Mouse (Mus musculus) lung, postnatal 0 days (tissue): ENCODE measurements at regions not wholly inside any gene's neighbourhood (a gene's known extent, or its start where the extent isn't known, plus 50 kb on each side); places are given as distances from the start of the nearest gene placed in this dataset.

ENCODE experiments used
- ATAC-seq: fragments of 200-750 bp; cut with Nextera tagmentation; 2 replicates; pipeline ENCODE4 v1.8.0; 2017; ENCODE audit warnings: moderate library complexity
- DNase-seq: peaks from one replicate; pipeline ENCODE4 v3.0.0-alpha.2; 2016; ENCODE audit warnings: low spot score
- H3K27ac ChIP-seq: fragments of 300-500 bp; sonication (generic); 2 replicates; pipeline ENCODE4 v1.5.1; 2014; ENCODE audit warnings: antibody characterized with exemption, mild to moderate bottlenecking, low read length, mixed read lengths
- H3K27me3 ChIP-seq: fragments of 300-500 bp; sonication (generic); replicated peaks from 2 replicates; pipeline ENCODE4 v1.6.1; 2014; ENCODE audit warnings: low read length, mixed read lengths; ENCODE audit not compliant: insufficient read depth
- H3K36me3 ChIP-seq: fragments of 300-500 bp; sonication (generic); 2 replicates; pipeline ENCODE4 v1.6.1; 2014; ENCODE audit warnings: low read length, mixed read lengths; ENCODE audit not compliant: insufficient read depth
- H3K4me1 ChIP-seq: fragments of 300-500 bp; sonication (generic); 2 replicates; pipeline ENCODE4 v1.6.1; 2014; ENCODE audit warnings: antibody characterized with exemption, low read depth, low read length, mixed read lengths; ENCODE audit not compliant: insufficient read depth
- H3K4me2 ChIP-seq: fragments of 300-500 bp; sonication (generic); replicated peaks from 2 replicates; pipeline ENCODE4 v1.6.1; 2014; ENCODE audit warnings: low read depth, mild to moderate bottlenecking, low read length, moderate library complexity, mixed read lengths
- H3K4me3 ChIP-seq: fragments of 300-500 bp; sonication (generic); 2 replicates; pipeline ENCODE4 v1.5.1; 2014; ENCODE audit warnings: low read depth, low read length
- H3K9ac ChIP-seq: fragments of 300-500 bp; sonication (generic); replicated peaks from 2 replicates; pipeline ENCODE4 v1.6.1; 2014; ENCODE audit warnings: low read depth, mild to moderate bottlenecking
- H3K9me3 ChIP-seq: fragments of 300-500 bp; sonication (generic); 2 replicates; pipeline ENCODE4 v1.6.1; 2016; ENCODE audit warnings: low read length, mixed read lengths
- CTCF ChIP-seq: IDR thresholded peaks from 2 replicates; pipeline ENCODE4 v1.5.1; 2016; ENCODE audit warnings: antibody characterized with exemption, mild to moderate bottlenecking
- EP300 ChIP-seq: IDR thresholded peaks from 2 replicates; pipeline ENCODE4 v1.6.1; 2016; ENCODE audit warnings: antibody characterized with exemption, mild to moderate bottlenecking, control low read depth
- WGBS: fragments of 180-500 bp; shearing (Covaris S2); extraction: QIAGEN DNeasy Blood & Tissue Kit; methylation state at CpG from one replicate; pipeline ENCODE4 v1.1.7; 2014; 5-methylcytosine and 5-hydroxymethylcytosine counted together

- 64% methylated on average over 15 of the region's 15 CpGs for WGBS
- Histone ChIP-seq H3K27ac (no peak overlapping the region), H3K4me2 (no peak overlapping the region), H3K36me3 (no peaks in the 10 kb centered on the region), H3K4me3 (no peak overlapping the region), H3K27me3 (no peaks in the 10 kb centered on the region; the same call in 1 of the 2 replicates), H3K4me1 (no peaks in the 10 kb centered on the region), H3K9me3 (no peaks in the 10 kb centered on the region), H3K9ac (no peak overlapping the region)
- DNase-seq: no peak
- no peak for ATAC-seq
- TF ChIP-seq EP300 (no peak), CTCF (no peak)
These were observed 73.4 kb upstream of the Medag start for GRCm38 (mm10) chr5:149338016-149338696.

DNA sequence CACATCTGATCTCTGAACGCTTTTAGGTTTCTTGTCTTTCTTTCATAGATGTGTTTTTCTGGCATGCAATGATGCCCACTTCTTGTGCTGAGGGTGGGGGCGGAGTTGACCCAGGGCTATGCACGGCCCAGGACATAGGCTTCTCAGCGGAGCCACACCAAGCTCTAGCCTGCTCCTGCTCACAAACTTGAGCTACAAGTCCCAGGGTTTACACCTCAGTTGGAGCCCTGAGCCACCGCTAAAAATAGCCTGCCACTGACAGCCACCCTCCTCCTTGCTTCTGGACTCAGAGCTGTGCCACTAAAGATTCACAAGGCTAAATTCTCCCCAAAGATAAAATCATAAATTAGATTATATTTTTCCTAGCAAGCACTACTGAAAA, 72.9 kb upstream of the Medag start:
- TF ChIP-seq CTCF (no peak), EP300 (no peak)
- Histone ChIP-seq H3K27ac (no peak overlapping the region), H3K9me3 (no peaks in the 10 kb centered on the region), H3K36me3 (no peaks in the 10 kb centered on the region), H3K9ac (no peak overlapping the region), H3K4me1 (no peaks in the 10 kb centered on the region), H3K4me2 (no peak overlapping the region), H3K27me3 (no peaks in the 10 kb centered on the region; the same call in 1 of the 2 replicates), H3K4me3 (no peak overlapping the region)
- 51% methylated on average over 5 of the region's 5 CpGs for WGBS
- DNase-seq: no peak
- ATAC-seq: no peak

- H3K27ac ChIP-seq: no peak overlapping the region
- 63% methylated on average over 7 of the region's 7 CpGs for WGBS
- H3K36me3 ChIP-seq: no peaks in the 10 kb centered on the region
- DNase-seq (no peak), ATAC-seq (no peak)
- no peak overlapping the region for H3K4me3 ChIP-seq
- no peaks in the 10 kb centered on the region; the same call in 1 of the 2 replicates for H3K27me3 ChIP-seq
- H3K9me3 ChIP-seq: no peaks in the 10 kb centered on the region
- no peaks in the 10 kb centered on the region for H3K4me1 ChIP-seq
- no peak overlapping the region for H3K9ac ChIP-seq
- TF ChIP-seq EP300 (no peak), CTCF (no peak)
- H3K4me2 ChIP-seq: no peak overlapping the region
These were observed 71.2 kb upstream of the Medag start for GRCm38 (mm10) chr5:149340361-149340760.

DNA sequence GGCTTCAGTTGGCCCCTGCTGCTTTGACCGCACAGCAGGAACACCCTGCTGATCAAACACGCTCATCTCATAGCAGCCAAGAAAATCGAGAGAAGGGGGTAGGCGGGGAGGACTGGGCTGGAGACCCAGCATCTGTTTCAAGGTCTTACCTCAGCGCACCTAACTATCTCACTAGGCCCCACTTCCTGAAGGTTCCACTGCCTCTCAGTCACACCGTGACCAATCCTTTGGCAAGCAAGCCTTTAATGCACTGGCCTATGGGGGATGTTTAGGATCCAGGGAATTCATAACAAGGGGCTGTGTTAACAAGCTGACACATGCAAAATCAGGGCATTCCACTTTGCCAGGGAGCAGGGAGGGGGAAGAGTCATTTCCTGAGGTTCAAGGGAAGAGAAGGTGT, 70.1 kb upstream of the Medag start:
- DNase-seq (no peak), ATAC-seq (no peak)
- Histone ChIP-seq H3K9me3 (no peaks in the 10 kb centered on the region), H3K4me3 (no peak overlapping the region), H3K27ac (no peak overlapping the region), H3K27me3 (no peaks in the 10 kb centered on the region; the same call in 1 of the 2 replicates), H3K36me3 (no peaks in the 10 kb centered on the region), H3K4me2 (no peak overlapping the region), H3K9ac (no peak overlapping the region), H3K4me1 (no peaks in the 10 kb centered on the region)
- WGBS: 51% methylated on average over 6 of the region's 6 CpGs
- no peak for TF ChIP-seq EP300
- no peak for TF ChIP-seq CTCF

DNA sequence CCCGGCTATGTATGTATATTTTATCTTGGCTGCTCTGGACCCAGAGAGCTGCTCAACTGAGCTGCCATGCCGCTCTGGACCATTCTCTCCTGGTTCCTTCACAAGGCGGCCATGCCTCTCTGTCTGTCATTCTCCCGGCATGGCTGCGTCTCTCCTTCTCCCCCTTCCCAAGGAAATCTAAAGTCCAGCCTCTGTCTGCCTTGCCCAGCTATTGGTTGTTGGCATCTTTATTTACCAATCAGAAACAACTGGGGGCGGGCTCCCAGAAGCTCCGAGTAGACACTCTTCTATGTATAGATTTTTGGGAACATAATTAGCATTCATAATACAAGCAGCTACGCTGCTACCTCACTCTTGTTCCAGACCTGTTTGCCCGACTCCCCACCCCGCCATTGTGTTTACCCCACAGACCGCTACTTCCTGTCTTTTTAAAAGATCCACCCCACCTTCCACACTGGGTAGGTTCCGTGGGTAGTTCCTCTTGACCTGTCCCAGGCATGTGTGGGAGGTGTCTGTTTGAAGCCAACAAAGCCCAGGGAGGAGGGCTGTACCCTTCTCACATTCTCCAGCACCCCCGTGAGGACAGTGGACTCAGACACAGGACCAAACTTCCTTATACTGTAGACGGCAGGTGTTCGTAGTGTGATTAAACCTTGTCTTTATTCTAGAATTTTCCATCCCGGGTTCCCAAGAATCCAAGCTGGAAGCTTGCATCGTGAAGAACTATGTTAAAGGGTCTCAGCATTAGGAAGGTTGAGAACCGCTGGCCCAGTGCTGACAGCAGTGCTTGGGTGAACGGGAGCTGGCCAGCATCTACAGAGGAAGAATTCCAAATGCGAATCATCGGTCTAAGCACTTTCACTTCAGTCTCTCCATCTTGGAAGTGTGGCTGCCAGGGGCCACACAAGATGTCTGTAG, 67.7 kb upstream of the Medag start:
- DNase-seq (no peak), ATAC-seq (no peak)
- Histone ChIP-seq H3K27ac (no peak overlapping the region), H3K9ac (no peak overlapping the region), H3K36me3 (no peaks in the 10 kb centered on the region), H3K4me1 (no peaks in the 10 kb centered on the region), H3K4me3 (no peak overlapping the region), H3K9me3 (no peaks in the 10 kb centered on the region), H3K27me3 (no peaks in the 10 kb centered on the region), H3K4me2 (no peak overlapping the region)
- 82% methylated on average over 21 of the region's 21 CpGs for WGBS
- TF ChIP-seq CTCF: no peak
- no peak for TF ChIP-seq EP300

DNA sequence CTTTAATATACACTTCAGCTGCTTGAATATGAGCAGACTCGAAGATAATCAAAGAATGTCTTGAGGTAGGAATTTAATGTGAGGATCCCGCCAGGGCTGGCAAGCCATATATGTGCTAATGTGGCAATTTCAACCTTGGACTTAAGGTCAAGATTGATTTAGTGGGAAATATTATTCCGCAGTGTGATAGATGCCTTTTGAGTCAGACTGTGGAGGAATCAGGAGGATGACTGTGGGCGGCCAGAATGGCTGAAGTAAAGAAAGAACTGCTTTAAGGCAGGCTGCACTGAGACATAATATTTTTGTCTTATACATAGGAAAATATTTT, 67.1 kb upstream of the Medag start:
- H3K9me3 ChIP-seq: no peaks in the 10 kb centered on the region
- no peaks in the 10 kb centered on the region for H3K27me3 ChIP-seq
- no peaks in the 10 kb centered on the region for H3K4me1 ChIP-seq
- no peak overlapping the region for H3K4me3 ChIP-seq
- no peak overlapping the region for H3K4me2 ChIP-seq
- 65% methylated on average over 4 of the region's 4 CpGs for WGBS
- H3K36me3 ChIP-seq: no peaks in the 10 kb centered on the region
- no peak overlapping the region for H3K9ac ChIP-seq
- DNase-seq: no peak
- TF ChIP-seq EP300: no peak
- no peak for TF ChIP-seq CTCF
- H3K27ac ChIP-seq: no peak overlapping the region
- ATAC-seq: no peak
